Mouse (Mus musculus) kidney, adult 2 months (tissue): Measurements from ENCODE around the gene Lpar5.

Source experiments
- CTCF ChIP-seq: fragments of 200-500 bp; conservative IDR thresholded peaks from 2 replicates; pipeline ENCODE4 v1.5.1; 2011; ENCODE audit warnings: low read depth, mild to moderate bottlenecking, control low read depth, low read length, moderate library complexity, mixed read lengths; ENCODE audit not compliant: insufficient read depth, insufficient read length
- POLR2A ChIP-seq: fragments of 200-500 bp; IDR thresholded peaks from one replicate; pipeline ENCODE4 v1.6.1; 2011; ENCODE audit warnings: low read depth, low read length, control low read depth

DNA sequence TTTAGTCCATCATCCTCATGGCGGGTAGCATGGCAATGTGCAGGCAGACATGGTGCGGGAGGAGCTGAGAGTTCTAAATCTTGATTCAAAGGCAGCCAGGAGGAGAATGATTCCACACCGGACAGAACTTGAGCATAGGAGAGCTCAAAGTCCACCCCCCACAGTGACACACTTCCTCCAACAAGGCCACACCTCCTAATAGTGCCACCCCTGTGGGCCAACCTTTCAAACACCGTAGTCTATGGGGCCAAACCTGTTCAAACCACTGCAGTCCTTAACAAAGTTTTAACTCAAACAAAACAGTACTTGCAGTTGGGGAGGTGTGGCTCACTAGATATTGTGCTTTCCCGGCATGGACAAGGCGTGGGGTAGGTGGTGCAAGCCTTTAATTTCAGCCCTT is 3.8 kb upstream of the Lpar5 start:
- no peak for TF ChIP-seq CTCF
- no peak for TF ChIP-seq POLR2A
